Mouse (Mus musculus) liver, adult 2 months (tissue): ENCODE measurements at regions not wholly inside any gene's neighbourhood (a gene's known extent, or its start where the extent isn't known, plus 50 kb on each side); places are given as distances from the start of the nearest gene placed in this dataset.

Experiments used
- CTCF ChIP-seq: fragments of 200-500 bp; IDR thresholded peaks from 2 replicates; pipeline ENCODE4 v1.5.1; 2011; ENCODE audit warnings: low read depth, low read length, control low read depth
- POLR2A ChIP-seq: fragments of 200-500 bp; IDR thresholded peaks from 2 replicates; pipeline ENCODE4 v1.6.1; 2011; ENCODE audit warnings: low read length, control low read depth; ENCODE audit not compliant: insufficient read depth; ENCODE audit errors: extremely low read depth

DNA sequence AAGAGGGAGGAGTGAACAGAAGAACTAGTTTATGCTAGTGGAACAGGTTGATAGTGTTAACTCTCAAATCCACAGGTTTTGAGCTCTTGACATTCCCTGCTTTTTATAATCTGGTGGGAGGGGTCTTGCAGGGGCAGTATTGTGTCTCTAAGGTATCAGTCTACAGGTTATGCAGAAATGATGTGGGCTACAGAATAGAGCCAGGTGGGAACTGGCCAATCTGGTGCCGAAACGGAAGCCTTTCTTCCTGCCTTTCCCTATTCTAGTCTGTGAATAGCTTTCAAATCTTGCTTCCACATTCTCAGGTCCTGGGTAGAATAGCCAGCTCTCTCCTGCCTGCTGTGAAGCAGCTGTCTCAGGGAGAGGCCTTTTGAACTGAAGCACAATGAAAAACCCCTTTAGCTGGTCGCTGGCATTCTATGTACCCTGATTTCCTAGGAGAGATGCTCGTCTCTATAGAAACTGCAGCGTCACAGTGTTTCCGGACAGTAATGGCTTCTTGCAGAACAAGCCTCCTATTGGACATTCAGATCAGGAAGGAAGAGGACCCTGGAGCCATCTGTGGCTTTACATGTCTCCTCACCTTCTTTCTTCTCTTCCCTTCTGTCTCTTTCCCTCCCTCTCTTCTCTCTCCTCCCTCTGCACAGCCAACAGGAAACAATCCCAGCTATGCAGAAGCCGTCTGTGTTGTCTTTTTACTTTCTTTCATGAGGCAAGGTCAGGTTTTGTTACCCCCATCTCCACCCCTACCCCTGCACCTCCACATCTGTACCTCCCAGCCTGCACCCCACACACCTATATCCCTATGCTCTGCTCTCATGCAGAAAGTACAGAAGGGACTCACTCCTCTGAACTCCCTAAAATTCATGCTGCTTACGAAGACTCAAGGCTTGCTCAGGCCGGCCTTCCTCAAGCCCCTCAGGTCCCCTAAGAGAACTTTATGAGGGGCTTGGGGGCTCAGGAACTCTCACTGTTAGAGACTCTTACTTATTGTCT lies 93.1 kb upstream of the Map1b start:
- TF ChIP-seq CTCF (no peak), POLR2A (no peak)
